Mouse (Mus musculus): ENCODE results near the gene Gm21874. TPM values are rescaled to one million over a fixed set of nuclear protein-coding genes. Genes with fewer than 3 reads are reported as not detected.
"Not testable (repeated sequence)": the region's sequence is repeated elsewhere in the genome, so short reads cannot be mapped to it uniquely, and the experiment has no call there.

Gene Gm21874
- not detected in 2 replicates for polyA plus RNA-seq (2012; ENCODE audit: insufficient read depth, insufficient read length, missing spikeins)

- not testable (repeated sequence) for H3K4me3 ChIP-seq (ENCODE audit: insufficient read depth, low read depth, low read length); H3K4me1 ChIP-seq (ENCODE audit: control insufficient read depth, insufficient read depth, insufficient read length, low read length); H3K27ac ChIP-seq (replicated peaks; ENCODE audit: low read depth, low read length)
Observed at GRCm38 (mm10) chrY:9416048-9416447, at the start of gene Gm21874. Gene Gm21874 (minus strand): TSS chrY:9416148.

Other genes with a start within 250 kb of the Gm21874 start
- not detected in 2 replicates for gene Gm21721, start 214.0 kb downstream of the Gm21874 start, polyA plus RNA-seq (2012; ENCODE audit: insufficient read depth, insufficient read length, missing spikeins)
- gene Gm21812, start 69.0 kb downstream of the Gm21874 start, polyA plus RNA-seq (2012; ENCODE audit: insufficient read depth, insufficient read length, missing spikeins) = not detected in 2 replicates

Measured in brown adipose tissue, adult 24 weeks (tissue).